Mouse (Mus musculus): ENCODE results near the gene Rnf214. TPM values are rescaled to one million over a fixed set of nuclear protein-coding genes. Genes with fewer than 3 reads are reported as not detected.

Gene Rnf214
- total RNA-seq, 2 experiments from 2014 or later, result 21.6 to 24.7 TPM

GRCm38 (mm10) chr9:45828291-45828963 lies 78.3 kb downstream of the Rnf214 start, which contains the start of gene Cep164:
Gene Cep164 (minus strand): TSS chr9:45828691.
- intact Hi-C loops (cut with DNase I), result loop anchor here (5.0 kb wide), 1 partner anchor 49 kb away; no protein-coding TSS in a partner anchor
- DNase-seq, result peak; percentile 78 to 83

- peak in 1 of 2 experiments; percentile 26 for DNase-seq
These were observed 78.9 kb downstream of the Rnf214 start for GRCm38 (mm10) chr9:45827663-45828290.

GRCm38 (mm10) chr9:45818406-45819011 lies 88.2 kb downstream of the Rnf214 start:
- DNase-seq, result no peak
- intact Hi-C loops (cut with DNase I), result no loop called here

More at GRCm38 (mm10) chr9:45827663-45828290, 78.9 kb downstream of the Rnf214 start:
- intact Hi-C loops (cut with DNase I), result loop anchor here (5.0 kb wide), 1 partner anchor 50 kb away; no protein-coding TSS in a partner anchor

- intact Hi-C loops (cut with DNase I), result no loop called here
These were observed 91.2 kb downstream of the Rnf214 start for GRCm38 (mm10) chr9:45815525-45815924.

GRCm38 (mm10) chr9:45815113-45815512 lies 91.6 kb downstream of the Rnf214 start:
- no peak for DNase-seq

More at GRCm38 (mm10) chr9:45815525-45815924, 91.2 kb downstream of the Rnf214 start:
- DNase-seq, result no peak

More at GRCm38 (mm10) chr9:45815113-45815512, 91.6 kb downstream of the Rnf214 start:
- intact Hi-C loops (cut with DNase I), result no loop called here

Small RNA genes within 50 kb of the gene (microRNA-seq; reads per million reads assigned to microRNA genes)
- gene Mir7087, result 0 to 1.1 reads per million in 2 experiments

Other genes with a start within 250 kb of the Rnf214 start
- 1 to 10 TPM; 2.1 to 3.8 TPM for gene Cep164, start 78.2 kb downstream of the Rnf214 start, total RNA-seq (2021)
- gene Bace1, start 68.3 kb downstream of the Rnf214 start, total RNA-seq (2021), result 10 to 100 TPM; 37.5 to 47.4 TPM
- 10 to 100 TPM in 1 of 2 experiments, 1 to 10 TPM in 1; 9.4 to 10.5 TPM for gene Pcsk7, start 414 bp downstream of the Rnf214 start, total RNA-seq (2021)
- 10 to 100 TPM; 23.0 to 32.1 TPM for gene Tagln, start 29.1 kb upstream of the Rnf214 start, total RNA-seq (2021)
- gene Sidt2, start 48.3 kb upstream of the Rnf214 start, total RNA-seq (2021), result 10 to 100 TPM; 61.1 to 74.9 TPM
- 10 to 100 TPM; 24.7 to 26.8 TPM for gene Pafah1b2, start 105.8 kb upstream of the Rnf214 start, total RNA-seq (2021)
- gene Sik3, start 105.9 kb upstream of the Rnf214 start, total RNA-seq (2021), result 10 to 100 TPM; 28.6 to 43.1 TPM

Measured in gastrocnemius, postnatal 36 days (tissue).